Mouse (Mus musculus): ENCODE data around the gene Snrpd2. TPM values are rescaled to one million over a fixed set of nuclear protein-coding genes. Genes with fewer than 3 reads are reported as not detected.

Gene Snrpd2
- 107 and 110 TPM in 2 replicates for polyA plus RNA-seq (2015; fragmentation: Nextera tagmentation; extraction: Ambion mirVana)

GRCm38 (mm10) chr7:19149626-19150025 is at the start of gene Snrpd2:
Gene Snrpd2, plus strand, starts transcription at chr7:19149722.
- ATAC-seq = peak; percentile 92
- peaks cover 16% of the 10 kb centered on the region for H3K4me1 ChIP-seq (ENCODE audit: control insufficient read depth, insufficient read depth, low read depth, low read length)
- peak within 1 kb of the TSS; percentile 80 for H3K27ac ChIP-seq (ENCODE audit: low read depth, low read length)
- H3K36me3 ChIP-seq (ENCODE audit: control insufficient read depth, insufficient read depth, low read length) = peaks cover 16% of the 10 kb centered on the region
- no peaks in the 10 kb centered on the region for H3K27me3 ChIP-seq (replicated peaks; ENCODE audit: control insufficient read depth, insufficient read depth, low read length)
- under 1% methylated on average over 24 of the region's 24 CpGs for WGBS
- peak within 1 kb of the TSS; percentile 83 for H3K9ac ChIP-seq (ENCODE audit: low read depth, low read length)
- H3K4me3 ChIP-seq (ENCODE audit: low read length) = peak within 1 kb of the TSS; percentile 79
- peak within 1 kb of the TSS; percentile 75 for H3K4me2 ChIP-seq (ENCODE audit: low read length)
- no peaks in the 10 kb centered on the region for H3K9me3 ChIP-seq (ENCODE audit: control insufficient read depth, low read length)

- Histone ChIP-seq H3K4me2 (ENCODE audit: low read length) (no peak overlapping the region), H3K4me1 (ENCODE audit: control insufficient read depth, insufficient read depth, low read depth, low read length) (peaks cover 11% of the 10 kb centered on the region), H3K9me3 (ENCODE audit: control insufficient read depth, low read length) (no peaks in the 10 kb centered on the region; the same call in 1 of the 2 replicates), H3K27ac (ENCODE audit: low read depth, low read length) (no peak overlapping the region), H3K4me3 (ENCODE audit: low read length) (no peak overlapping the region), H3K27me3 (replicated peaks; ENCODE audit: control insufficient read depth, insufficient read depth, low read length) (no peaks in the 10 kb centered on the region; the same call in none of the 2 replicates), H3K9ac (ENCODE audit: low read depth, low read length) (no peak overlapping the region), H3K36me3 (ENCODE audit: control insufficient read depth, insufficient read depth, low read length) (peaks cover 8% of the 10 kb centered on the region)
- WGBS = 86% methylated on average over 1 of the region's 1 CpGs
- no peak for ATAC-seq
Observed at GRCm38 (mm10) chr7:19100290-19100689, 49.2 kb upstream of the Snrpd2 start.

DNA sequence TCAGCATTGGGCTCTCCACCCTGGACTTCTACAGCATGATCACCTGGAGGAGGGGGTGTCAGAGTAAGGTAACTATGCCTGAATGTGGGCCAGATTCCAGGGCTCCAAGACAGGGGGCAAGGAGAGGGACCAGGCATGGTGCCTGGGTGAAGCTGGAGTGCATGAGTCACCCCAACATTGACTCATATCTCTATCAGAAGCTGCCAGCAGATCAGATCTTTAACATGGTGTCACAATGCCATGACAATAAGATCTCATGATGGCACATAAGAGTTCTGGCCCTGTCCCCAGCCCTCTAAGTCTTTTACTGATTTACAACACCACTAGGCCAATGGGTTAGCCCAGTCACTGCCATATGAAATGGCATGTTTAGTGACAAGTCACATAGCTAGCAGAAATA is 45.8 kb upstream of the Snrpd2 start:
- no peak overlapping the region for H3K4me3 ChIP-seq (ENCODE audit: low read length)
- H3K27ac ChIP-seq (ENCODE audit: low read depth, low read length) = no peak overlapping the region

DNA sequence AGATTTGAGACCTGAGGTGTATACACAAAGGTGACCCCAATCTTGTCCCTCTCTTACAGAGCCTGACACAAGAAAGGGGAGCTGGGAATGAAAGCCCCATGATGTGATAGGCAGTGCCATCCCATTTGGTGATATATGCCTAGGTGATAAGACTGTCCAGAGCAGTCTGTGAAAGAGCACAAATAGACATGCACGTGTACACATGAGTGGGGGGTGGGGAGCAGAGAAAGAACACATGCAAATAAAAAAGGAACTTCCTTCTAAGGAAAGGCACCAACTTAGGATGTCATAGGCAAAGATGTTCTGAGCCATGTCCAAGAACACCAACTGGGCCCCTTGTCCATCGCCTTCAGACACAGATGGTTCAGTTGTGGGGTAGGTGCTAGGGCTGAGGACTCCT is 45.0 kb upstream of the Snrpd2 start:
- Histone ChIP-seq H3K4me3 (ENCODE audit: low read length) (no peak overlapping the region), H3K27ac (ENCODE audit: low read depth, low read length) (no peak overlapping the region), H3K9me3 (ENCODE audit: control insufficient read depth, low read length) (no peaks in the 10 kb centered on the region; the same call in 1 of the 2 replicates), H3K27me3 (replicated peaks; ENCODE audit: control insufficient read depth, insufficient read depth, low read length) (no peaks in the 10 kb centered on the region), H3K36me3 (ENCODE audit: control insufficient read depth, insufficient read depth, low read length) (peaks cover 8% of the 10 kb centered on the region), H3K4me1 (ENCODE audit: control insufficient read depth, insufficient read depth, low read depth, low read length) (no peaks in the 10 kb centered on the region), H3K4me2 (ENCODE audit: low read length) (no peak overlapping the region), H3K9ac (ENCODE audit: low read depth, low read length) (no peak overlapping the region)
- WGBS = 82% methylated on average over 2 of the region's 2 CpGs
- ATAC-seq = no peak

More for the DNA sequence above, 45.8 kb upstream of the Snrpd2 start:
- no peaks in the 10 kb centered on the region; the same call in 1 of the 2 replicates for H3K9me3 ChIP-seq (ENCODE audit: control insufficient read depth, low read length)
- H3K4me1 ChIP-seq (ENCODE audit: control insufficient read depth, insufficient read depth, low read depth, low read length) = no peaks in the 10 kb centered on the region
- H3K27me3 ChIP-seq (replicated peaks; ENCODE audit: control insufficient read depth, insufficient read depth, low read length) = no peaks in the 10 kb centered on the region
- peaks cover 8% of the 10 kb centered on the region for H3K36me3 ChIP-seq (ENCODE audit: control insufficient read depth, insufficient read depth, low read length)
- H3K4me2 ChIP-seq (ENCODE audit: low read length) = no peak overlapping the region
- no peak overlapping the region for H3K9ac ChIP-seq (ENCODE audit: low read depth, low read length)
- no peak for ATAC-seq

DNA sequence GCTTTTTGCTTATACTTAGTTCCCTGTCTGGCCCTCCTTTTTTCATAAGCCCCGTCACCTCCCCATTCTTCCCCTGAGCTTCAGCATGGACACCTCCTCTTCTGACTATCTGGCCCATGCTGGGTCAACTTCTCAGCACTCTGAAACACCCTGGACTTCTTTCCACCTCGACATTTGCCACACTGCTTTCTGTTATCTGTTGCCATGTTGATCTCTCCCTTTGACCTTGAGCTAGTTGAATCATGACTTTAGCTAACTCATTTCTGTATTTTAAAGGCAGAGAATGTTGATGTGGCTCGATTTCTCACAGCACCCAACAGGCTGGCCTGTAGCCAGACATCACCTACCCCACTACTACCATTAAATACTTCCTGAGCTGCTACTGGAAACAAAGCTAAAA is 42.1 kb upstream of the Snrpd2 start:
- Histone ChIP-seq H3K4me2 (ENCODE audit: low read length) (no peak overlapping the region), H3K4me3 (ENCODE audit: low read length) (no peak overlapping the region), H3K27me3 (replicated peaks; ENCODE audit: control insufficient read depth, insufficient read depth, low read length) (no peaks in the 10 kb centered on the region; the same call in 1 of the 2 replicates), H3K4me1 (ENCODE audit: control insufficient read depth, insufficient read depth, low read depth, low read length) (no peaks in the 10 kb centered on the region), H3K36me3 (ENCODE audit: control insufficient read depth, insufficient read depth, low read length) (peaks cover 8% of the 10 kb centered on the region), H3K9ac (ENCODE audit: low read depth, low read length) (no peak overlapping the region), H3K27ac (ENCODE audit: low read depth, low read length) (no peak overlapping the region), H3K9me3 (ENCODE audit: control insufficient read depth, low read length) (no peaks in the 10 kb centered on the region; the same call in 1 of the 2 replicates)
- ATAC-seq = no peak
- 64% methylated on average over 3 of the region's 3 CpGs for WGBS

GRCm38 (mm10) chr7:19109565-19109964 is 40.0 kb upstream of the Snrpd2 start:
- H3K4me1 ChIP-seq (ENCODE audit: control insufficient read depth, insufficient read depth, low read depth, low read length) = no peaks in the 10 kb centered on the region
- no peak overlapping the region for H3K27ac ChIP-seq (ENCODE audit: low read depth, low read length)
- H3K9me3 ChIP-seq (ENCODE audit: control insufficient read depth, low read length) = no peaks in the 10 kb centered on the region
- no peaks in the 10 kb centered on the region for H3K36me3 ChIP-seq (ENCODE audit: control insufficient read depth, insufficient read depth, low read length)
- H3K27me3 ChIP-seq (replicated peaks; ENCODE audit: control insufficient read depth, insufficient read depth, low read length) = no peaks in the 10 kb centered on the region; the same call in 1 of the 2 replicates
- no peak overlapping the region for H3K9ac ChIP-seq (ENCODE audit: low read depth, low read length)
- 82% methylated on average over 1 of the region's 1 CpGs for WGBS
- no peak overlapping the region for H3K4me2 ChIP-seq (ENCODE audit: low read length)
- H3K4me3 ChIP-seq (ENCODE audit: low read length) = no peak overlapping the region
- no peak for ATAC-seq

GRCm38 (mm10) chr7:19118028-19118771 is 31.3 kb upstream of the Snrpd2 start, which contains the start of gene Gm4969:
Gene Gm4969, minus strand, starts transcription at chr7:19118368.
- H3K27ac ChIP-seq (ENCODE audit: low read depth, low read length) = peak within 1 kb of the TSS; percentile 34
- H3K9me3 ChIP-seq (ENCODE audit: control insufficient read depth, low read length) = no peaks in the 10 kb centered on the region
- H3K4me1 ChIP-seq (ENCODE audit: control insufficient read depth, insufficient read depth, low read depth, low read length) = peaks cover 20% of the 10 kb centered on the region
- H3K27me3 ChIP-seq (replicated peaks; ENCODE audit: control insufficient read depth, insufficient read depth, low read length) = no peaks in the 10 kb centered on the region
- H3K9ac ChIP-seq (ENCODE audit: low read depth, low read length) = peak within 1 kb of the TSS; percentile 60
- H3K4me3 ChIP-seq (ENCODE audit: low read length) = peak within 1 kb of the TSS; percentile 42
- peak within 1 kb of the TSS; percentile 64 for H3K4me2 ChIP-seq (ENCODE audit: low read length)
- 24% methylated on average over 48 of the region's 64 CpGs for WGBS
- no peaks in the 10 kb centered on the region for H3K36me3 ChIP-seq (ENCODE audit: control insufficient read depth, insufficient read depth, low read length)
- ATAC-seq = peak; percentile 77

DNA sequence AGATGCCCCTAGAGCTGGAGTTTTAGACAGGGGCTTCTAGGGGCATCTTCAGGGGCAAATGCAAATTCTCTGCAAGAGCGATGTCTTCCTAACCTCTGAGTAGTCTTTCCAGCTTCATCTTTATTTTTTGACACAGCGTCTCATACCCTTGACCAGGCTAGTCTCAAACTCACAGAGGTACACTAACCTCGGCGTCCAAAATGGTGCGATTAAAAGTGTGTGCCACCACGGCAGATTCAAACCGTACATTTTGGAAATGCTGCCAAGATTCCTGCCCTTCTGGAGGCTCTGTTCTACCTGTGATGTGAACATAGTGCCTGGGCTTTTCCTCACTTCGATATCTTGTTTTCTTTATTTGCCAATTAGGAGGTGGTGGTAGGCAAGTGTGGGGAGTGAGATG is 30.4 kb upstream of the Snrpd2 start:
- ATAC-seq = peak; percentile 28
- no peak overlapping the region for H3K9ac ChIP-seq (ENCODE audit: low read depth, low read length)
- H3K4me2 ChIP-seq (ENCODE audit: low read length) = no peak overlapping the region
- H3K27me3 ChIP-seq (replicated peaks; ENCODE audit: control insufficient read depth, insufficient read depth, low read length) = no peaks in the 10 kb centered on the region
- no peak overlapping the region for H3K4me3 ChIP-seq (ENCODE audit: low read length)
- 93% methylated on average over 8 of the region's 8 CpGs for WGBS
- no peaks in the 10 kb centered on the region for H3K9me3 ChIP-seq (ENCODE audit: control insufficient read depth, low read length)
- H3K27ac ChIP-seq (ENCODE audit: low read depth, low read length) = no peak overlapping the region; the same call in 1 of the 2 replicates
- no peaks in the 10 kb centered on the region for H3K36me3 ChIP-seq (ENCODE audit: control insufficient read depth, insufficient read depth, low read length)
- H3K4me1 ChIP-seq (ENCODE audit: control insufficient read depth, insufficient read depth, low read depth, low read length) = peaks cover 20% of the 10 kb centered on the region

GRCm38 (mm10) chr7:19119631-19120429 is 29.7 kb upstream of the Snrpd2 start, which contains the start of gene Fbxo46:
Gene Fbxo46, plus strand, starts transcription at chr7:19119859.
- Histone ChIP-seq H3K9ac (ENCODE audit: low read depth, low read length) (peak within 1 kb of the TSS; percentile 78), H3K4me3 (ENCODE audit: low read length) (peak within 1 kb of the TSS; percentile 73), H3K4me1 (ENCODE audit: control insufficient read depth, insufficient read depth, low read depth, low read length) (peaks cover 20% of the 10 kb centered on the region), H3K4me2 (ENCODE audit: low read length) (peak within 1 kb of the TSS; percentile 67), H3K27ac (ENCODE audit: low read depth, low read length) (peak within 1 kb of the TSS; percentile 54), H3K9me3 (ENCODE audit: control insufficient read depth, low read length) (no peaks in the 10 kb centered on the region), H3K36me3 (ENCODE audit: control insufficient read depth, insufficient read depth, low read length) (no peaks in the 10 kb centered on the region), H3K27me3 (replicated peaks; ENCODE audit: control insufficient read depth, insufficient read depth, low read length) (no peaks in the 10 kb centered on the region)
- 2% methylated on average over 34 of the region's 34 CpGs for WGBS
- peak; percentile 93 for ATAC-seq
